Mouse (Mus musculus) embryonic facial prominence, embryonic 13.5 days (tissue): Measurements from ENCODE around the gene Ccdc81. TPM values are rescaled to one million over a fixed set of nuclear protein-coding genes. Genes with fewer than 3 reads are reported as not detected.

Experiments
- ATAC-seq: fragments of 200-750 bp; cut with Nextera tagmentation; 2 replicates; pipeline ENCODE4 v1.8.0; 2017; ENCODE audit warnings: low read depth; ENCODE audit not compliant: insufficient number of reproducible peaks, insufficient read depth, low FRiP score, low TSS enrichment
- H3K27ac ChIP-seq: fragments of 300-500 bp; sonication (generic); 2 replicates; pipeline ENCODE4 v1.5.1; 2015; ENCODE audit warnings: moderate library complexity, mild to moderate bottlenecking, inconsistent platforms
- H3K27me3 ChIP-seq: fragments of 300-500 bp; sonication (generic); 2 replicates; pipeline ENCODE4 v1.6.1; 2015; ENCODE audit warnings: mild to moderate bottlenecking, inconsistent platforms
- H3K36me3 ChIP-seq: fragments of 300-500 bp; sonication (generic); 2 replicates; pipeline ENCODE4 v1.6.1; 2015; ENCODE audit warnings: mild to moderate bottlenecking, inconsistent platforms
- H3K4me1 ChIP-seq: fragments of 300-500 bp; sonication (generic); 2 replicates; pipeline ENCODE4 v1.6.1; 2015; ENCODE audit warnings: inconsistent platforms
- H3K4me2 ChIP-seq: fragments of 300-500 bp; sonication (generic); 2 replicates; pipeline ENCODE4 v1.6.1; 2015; ENCODE audit warnings: moderate library complexity, mild to moderate bottlenecking, inconsistent platforms
- H3K4me3 ChIP-seq: fragments of 300-500 bp; sonication (generic); 2 replicates; pipeline ENCODE4 v1.5.1; 2015; ENCODE audit warnings: mild to moderate bottlenecking, inconsistent platforms
- H3K9ac ChIP-seq: fragments of 300-500 bp; sonication (generic); 2 replicates; pipeline ENCODE4 v1.6.1; 2015; ENCODE audit warnings: mild to moderate bottlenecking, inconsistent platforms
- H3K9me3 ChIP-seq: fragments of 300-500 bp; sonication (generic); 2 replicates; pipeline ENCODE4 v1.6.1; 2016; ENCODE audit warnings: inconsistent platforms
- WGBS: fragments of 180-500 bp; shearing (Covaris S2); methylation state at CpG from one replicate; pipeline ENCODE4 v1.1.7; 2015; ENCODE audit warnings: mixed read lengths; 5-methylcytosine and 5-hydroxymethylcytosine counted together
- polyA plus RNA-seq: library from polyadenylated mRNA; unstranded; fragments of >200 nt; fragmentation: Nextera tagmentation; extraction: Ambion mirVana; gene quantifications from 2 replicates; pipeline ENCODE4 v1.2.1, GENCODE M21; 2015

Ccdc81 gene
- 0.23 and 0.31 TPM in 2 replicates for polyA plus RNA-seq

GRCm38 (mm10) chr7:89903442-89904343 is at the start of gene Ccdc81:
TSS of gene Ccdc81 (minus strand) at chr7:89903629.
- H3K27me3 ChIP-seq, result no peaks in the 10 kb centered on the region
- 0 out of 2 replicates have a peak within 1 kb of the TSS, but pooled peaks have one; percentile 15 for H3K4me3 ChIP-seq
- H3K27ac ChIP-seq, result no peak within 1 kb of the TSS
- H3K4me1 ChIP-seq, result peaks cover 14% of the 10 kb centered on the region
- WGBS, result 26% methylated on average over 22 of the region's 22 CpGs
- peak within 1 kb of the TSS; percentile 50 for H3K4me2 ChIP-seq
- no peak for ATAC-seq
- H3K36me3 ChIP-seq, result no peaks in the 10 kb centered on the region
- no peak within 1 kb of the TSS for H3K9ac ChIP-seq
- H3K9me3 ChIP-seq, result no peaks in the 10 kb centered on the region

- H3K4me2 ChIP-seq, result no peak overlapping the region
- no peak for ATAC-seq
- H3K9ac ChIP-seq, result no peak overlapping the region
- peaks cover 4% of the 10 kb centered on the region for H3K36me3 ChIP-seq
- 74% methylated on average over 4 of the region's 4 CpGs for WGBS
- no peak overlapping the region for H3K4me3 ChIP-seq
- no peaks in the 10 kb centered on the region for H3K27me3 ChIP-seq
- no peaks in the 10 kb centered on the region for H3K4me1 ChIP-seq
- no peaks in the 10 kb centered on the region for H3K9me3 ChIP-seq
- H3K27ac ChIP-seq, result no peak overlapping the region
Measured at GRCm38 (mm10) chr7:89949403-89949802, 46.0 kb upstream of the Ccdc81 start.

GRCm38 (mm10) chr7:89948026-89948425 is 44.6 kb upstream of the Ccdc81 start:
- H3K27me3 ChIP-seq, result no peaks in the 10 kb centered on the region
- ATAC-seq, result no peak
- H3K27ac ChIP-seq, result no peak overlapping the region
- H3K4me1 ChIP-seq, result no peaks in the 10 kb centered on the region
- WGBS, result 85% methylated on average over 7 of the region's 7 CpGs
- H3K9ac ChIP-seq, result no peak overlapping the region
- no peak overlapping the region for H3K4me2 ChIP-seq
- no peaks in the 10 kb centered on the region for H3K9me3 ChIP-seq
- H3K4me3 ChIP-seq, result no peak overlapping the region
- H3K36me3 ChIP-seq, result no peaks in the 10 kb centered on the region

- Histone ChIP-seq H3K9ac (peak within 1 kb of the TSS; percentile 82), H3K4me2 (peak within 1 kb of the TSS; percentile 66), H3K27ac (peak within 1 kb of the TSS; percentile 81), H3K36me3 (no peaks in the 10 kb centered on the region), H3K27me3 (no peaks in the 10 kb centered on the region), H3K9me3 (no peaks in the 10 kb centered on the region), H3K4me1 (peaks cover 8% of the 10 kb centered on the region), H3K4me3 (peak within 1 kb of the TSS; percentile 87)
- peak; percentile 94 for ATAC-seq
- under 1% methylated on average over 45 of the region's 45 CpGs for WGBS
Measured at GRCm38 (mm10) chr7:89940571-89941463, 37.4 kb upstream of the Ccdc81 start, which contains the start of gene Hikeshi. TSS of gene Hikeshi (minus strand) at chr7:89941204.

- ATAC-seq, result no peak
- H3K4me2 ChIP-seq, result peak overlapping the region; percentile 66
- WGBS, result 52% methylated on average over 15 of the region's 15 CpGs
- peak overlapping the region; percentile 82 for H3K9ac ChIP-seq
- peak overlapping the region; percentile 87 for H3K4me3 ChIP-seq
- no peak overlapping the region for H3K27ac ChIP-seq
- H3K9me3 ChIP-seq, result no peaks in the 10 kb centered on the region
- H3K36me3 ChIP-seq, result no peaks in the 10 kb centered on the region
- peaks cover 8% of the 10 kb centered on the region for H3K4me1 ChIP-seq
- no peaks in the 10 kb centered on the region for H3K27me3 ChIP-seq
Measured at GRCm38 (mm10) chr7:89939497-89940353, 36.3 kb upstream of the Ccdc81 start.

- H3K27ac ChIP-seq, result no peak overlapping the region
- H3K27me3 ChIP-seq, result no peaks in the 10 kb centered on the region
- H3K9me3 ChIP-seq, result no peaks in the 10 kb centered on the region
- WGBS, result 97% methylated on average over 15 of the region's 15 CpGs
- H3K4me2 ChIP-seq, result no peak overlapping the region
- no peak overlapping the region for H3K9ac ChIP-seq
- H3K36me3 ChIP-seq, result peaks cover 36% of the 10 kb centered on the region
- H3K4me3 ChIP-seq, result no peak overlapping the region
- no peaks in the 10 kb centered on the region for H3K4me1 ChIP-seq
- ATAC-seq, result no peak
Measured at GRCm38 (mm10) chr7:89923441-89924180, 20.2 kb upstream of the Ccdc81 start.

- Histone ChIP-seq H3K27ac (no peak overlapping the region), H3K9me3 (no peaks in the 10 kb centered on the region), H3K9ac (no peak overlapping the region), H3K4me3 (no peak overlapping the region), H3K4me1 (no peaks in the 10 kb centered on the region), H3K36me3 (peaks cover 20% of the 10 kb centered on the region), H3K4me2 (no peak overlapping the region), H3K27me3 (no peaks in the 10 kb centered on the region)
- 91% methylated on average over 4 of the region's 4 CpGs for WGBS
- no peak for ATAC-seq
Measured at GRCm38 (mm10) chr7:89917776-89918175, 14.3 kb upstream of the Ccdc81 start.

- WGBS, result 70% methylated on average over 5 of the region's 5 CpGs
- no peak for ATAC-seq
- Histone ChIP-seq H3K4me2 (no peak overlapping the region), H3K27ac (no peak overlapping the region), H3K4me1 (no peaks in the 10 kb centered on the region), H3K27me3 (no peaks in the 10 kb centered on the region), H3K9me3 (no peaks in the 10 kb centered on the region), H3K36me3 (peaks cover 20% of the 10 kb centered on the region), H3K4me3 (no peak overlapping the region), H3K9ac (no peak overlapping the region)
Measured at GRCm38 (mm10) chr7:89916711-89917110, 13.3 kb upstream of the Ccdc81 start.

GRCm38 (mm10) chr7:89913432-89914158 is 10.2 kb upstream of the Ccdc81 start:
- Histone ChIP-seq H3K9me3 (no peaks in the 10 kb centered on the region), H3K4me2 (no peak overlapping the region), H3K4me3 (no peak overlapping the region), H3K27ac (no peak overlapping the region), H3K4me1 (peaks cover 8% of the 10 kb centered on the region; the same call in 1 of the 2 replicates), H3K27me3 (no peaks in the 10 kb centered on the region), H3K36me3 (peaks cover 8% of the 10 kb centered on the region), H3K9ac (no peak overlapping the region)
- ATAC-seq, result no peak
- WGBS, result 82% methylated on average over 3 of the region's 3 CpGs

- no peaks in the 10 kb centered on the region for H3K27me3 ChIP-seq
- WGBS, result 89% methylated on average over 3 of the region's 3 CpGs
- no peaks in the 10 kb centered on the region for H3K9me3 ChIP-seq
- ATAC-seq, result no peak
- H3K4me2 ChIP-seq, result no peak overlapping the region
- no peak overlapping the region for H3K4me3 ChIP-seq
- no peak overlapping the region for H3K9ac ChIP-seq
- H3K27ac ChIP-seq, result no peak overlapping the region
- H3K36me3 ChIP-seq, result peaks cover 4% of the 10 kb centered on the region
- H3K4me1 ChIP-seq, result peaks cover 13% of the 10 kb centered on the region; the same call in 1 of the 2 replicates
Measured at GRCm38 (mm10) chr7:89912356-89912755, 8.9 kb upstream of the Ccdc81 start.
